Mouse (Mus musculus) adrenal gland, adult 2 months (tissue): ENCODE results near the gene Sergef. TPM values are rescaled to one million over a fixed set of nuclear protein-coding genes. Genes with fewer than 3 reads are reported as not detected.

ENCODE experiments used
- DNase-seq: peaks from one replicate; pipeline ENCODE4 v3.0.0; 2021
- polyA plus RNA-seq: library from polyadenylated mRNA; depleted of rRNA; stranded (reverse); fragments of >200 nt; gene quantifications from 2 replicates; pipeline ENCODE4 v1.2.3, GENCODE M21; 2012
- total RNA-seq, 2 experiments: library from RNA; stranded (reverse); gene quantifications; 2 replicates each; pipeline ENCODE4 v1.2.3; 2021

Gene Sergef
- total and polyA plus RNA-seq, 3 experiments, result 17.4 to 28.4 (median 18.4) TPM

- DNase-seq, result no peak
Observed at GRCm38 (mm10) chr7:46575897-46576296, 63.7 kb downstream of the Sergef start.

- DNase-seq, result no peak
Observed at GRCm38 (mm10) chr7:46572803-46573594, 66.6 kb downstream of the Sergef start.

- peak; percentile 61 for DNase-seq
Observed at GRCm38 (mm10) chr7:46569509-46569908, 70.1 kb downstream of the Sergef start.

GRCm38 (mm10) chr7:46566318-46567007, 73.1 kb downstream of the Sergef start:
- DNase-seq, result no peak

GRCm38 (mm10) chr7:46565374-46565773, 74.2 kb downstream of the Sergef start:
- no peak for DNase-seq

- no peak for DNase-seq
Observed at GRCm38 (mm10) chr7:46563801-46564200, 75.8 kb downstream of the Sergef start.

GRCm38 (mm10) chr7:46560061-46560460, 79.5 kb downstream of the Sergef start:
- DNase-seq, result no peak

- DNase-seq, result peak; percentile 79
Observed at GRCm38 (mm10) chr7:46559643-46560042, 80.0 kb downstream of the Sergef start.

- DNase-seq, result no peak
Observed at GRCm38 (mm10) chr7:46559006-46559405, 80.6 kb downstream of the Sergef start.

- DNase-seq, result no peak
Observed at GRCm38 (mm10) chr7:46557996-46558395, 81.6 kb downstream of the Sergef start.

- no peak for DNase-seq
Observed at GRCm38 (mm10) chr7:46557387-46557786, 82.2 kb downstream of the Sergef start.

GRCm38 (mm10) chr7:46556358-46557118, 83.1 kb downstream of the Sergef start:
- DNase-seq, result no peak

- DNase-seq, result peak; percentile 84
Observed at GRCm38 (mm10) chr7:46555731-46556130, 83.9 kb downstream of the Sergef start.

- DNase-seq, result no peak
Observed at GRCm38 (mm10) chr7:46554855-46555254, 84.8 kb downstream of the Sergef start.

- DNase-seq, result peak; percentile 80
Observed at GRCm38 (mm10) chr7:46554003-46554402, 85.6 kb downstream of the Sergef start.

GRCm38 (mm10) chr7:46551935-46552752, 87.5 kb downstream of the Sergef start:
- peak; percentile 70 for DNase-seq

GRCm38 (mm10) chr7:46551173-46551572, 88.4 kb downstream of the Sergef start:
- no peak for DNase-seq

GRCm38 (mm10) chr7:46548124-46548523, 91.5 kb downstream of the Sergef start:
- no peak for DNase-seq

GRCm38 (mm10) chr7:46547642-46548041, 92.0 kb downstream of the Sergef start:
- DNase-seq, result no peak

- no peak for DNase-seq
Observed at GRCm38 (mm10) chr7:46546539-46546938, 93.1 kb downstream of the Sergef start.

- no peak for DNase-seq
Observed at GRCm38 (mm10) chr7:46544195-46544641, 95.4 kb downstream of the Sergef start.

GRCm38 (mm10) chr7:46542117-46542516, 97.5 kb downstream of the Sergef start:
- DNase-seq, result no peak
